Mouse (Mus musculus) fibroblast of lung, adult 2 months (primary cell): ENCODE data around the gene Zfp704.

Experiments
- DNase-seq: peaks from one replicate; pipeline ENCODE4 v3.0.0-alpha.2; 2011; ENCODE audit warnings: low read depth

Gene Zfp704

GRCm38 (mm10) chr3:9460284-9460683 lies 149.6 kb downstream of the Zfp704 start:
- no peak for DNase-seq

GRCm38 (mm10) chr3:9456380-9456890 lies 153.4 kb downstream of the Zfp704 start:
- no peak for DNase-seq

GRCm38 (mm10) chr3:9455351-9455750 lies 154.5 kb downstream of the Zfp704 start:
- no peak for DNase-seq

- DNase-seq: no peak
Observed at GRCm38 (mm10) chr3:9454556-9455330, 155.1 kb downstream of the Zfp704 start.

- no peak for DNase-seq
Observed at GRCm38 (mm10) chr3:9450521-9450920, 159.4 kb downstream of the Zfp704 start.

GRCm38 (mm10) chr3:9449261-9450007 lies 160.5 kb downstream of the Zfp704 start:
- DNase-seq: no peak

GRCm38 (mm10) chr3:9448541-9448940 lies 161.3 kb downstream of the Zfp704 start:
- no peak for DNase-seq

GRCm38 (mm10) chr3:9444558-9444957 lies 165.3 kb downstream of the Zfp704 start:
- DNase-seq: no peak

GRCm38 (mm10) chr3:9443981-9444380 lies 165.9 kb downstream of the Zfp704 start:
- DNase-seq: no peak

GRCm38 (mm10) chr3:9443476-9443875 lies 166.4 kb downstream of the Zfp704 start:
- no peak for DNase-seq

- no peak for DNase-seq
Observed at GRCm38 (mm10) chr3:9441566-9442540, 168.0 kb downstream of the Zfp704 start.

GRCm38 (mm10) chr3:9440466-9440865 lies 169.4 kb downstream of the Zfp704 start:
- DNase-seq: no peak

GRCm38 (mm10) chr3:9439619-9440286 lies 170.1 kb downstream of the Zfp704 start:
- DNase-seq: no peak

- peak; percentile 13 for DNase-seq
Observed at GRCm38 (mm10) chr3:9436256-9436655, 173.6 kb downstream of the Zfp704 start.

GRCm38 (mm10) chr3:9434394-9435175 lies 175.3 kb downstream of the Zfp704 start:
- DNase-seq: no peak

GRCm38 (mm10) chr3:9432796-9433526 lies 176.9 kb downstream of the Zfp704 start:
- no peak for DNase-seq

- DNase-seq: no peak
Observed at GRCm38 (mm10) chr3:9432226-9432625, 177.7 kb downstream of the Zfp704 start.

- DNase-seq: no peak
Observed at GRCm38 (mm10) chr3:9429946-9430345, 179.9 kb downstream of the Zfp704 start.

- no peak for DNase-seq
Observed at GRCm38 (mm10) chr3:9427826-9428225, 182.1 kb downstream of the Zfp704 start.

- DNase-seq: no peak
Observed at GRCm38 (mm10) chr3:9425661-9426060, 184.2 kb downstream of the Zfp704 start.
